Mouse (Mus musculus) ovary, adult 10 weeks (tissue): Measurements from ENCODE around the gene Mfsd9. TPM values are rescaled to one million over a fixed set of nuclear protein-coding genes. Genes with fewer than 3 reads are reported as not detected.

ENCODE experiments used
- polyA plus RNA-seq: library from polyadenylated mRNA; stranded (reverse); fragments of 350-450 nt; fragmentation: Illumina TruSeq; extraction: RNeasy Lipid Tissue Mini Kit (QIAGEN cat#74804); gene quantifications from one replicate; pipeline ENCODE4 v1.2.3, GENCODE M21; 2014

Mfsd9 gene
- polyA plus RNA-seq = 11.2 TPM

GRCm38 (mm10) chr1:40790324-40791141, at the start of gene Mfsd9:
Mfsd9 (minus strand) TSS chr1:40790687.

GRCm38 (mm10) chr1:40805351-40805750, 14.9 kb upstream of the Mfsd9 start, which contains the start of gene Tmem182:
Tmem182 (plus strand) TSS chr1:40805601.

Other genes with a start within 250 kb of the Mfsd9 start
- gene Slc9a4, start 210.6 kb downstream of the Mfsd9 start, polyA plus RNA-seq = 0.46 TPM
- gene Slc9a2, start 110.1 kb downstream of the Mfsd9 start, polyA plus RNA-seq = 0.43 TPM
- gene Tmem182, start 14.9 kb upstream of the Mfsd9 start, polyA plus RNA-seq = 7.2 TPM